Mouse (Mus musculus) retina, postnatal 1 day (tissue): ENCODE data around the gene Neurl2.

Source experiments
- DNase-seq: peaks from one replicate; pipeline ENCODE4 v3.0.0-alpha.2; 2012

Gene Neurl2

GRCm38 (mm10) chr2:164815348-164815747, 17.9 kb downstream of the Neurl2 start:
- no peak for DNase-seq

GRCm38 (mm10) chr2:164813557-164813956, 19.7 kb downstream of the Neurl2 start:
- no peak for DNase-seq

- no peak for DNase-seq
Observed at GRCm38 (mm10) chr2:164806614-164807013, 26.6 kb downstream of the Neurl2 start.

GRCm38 (mm10) chr2:164805332-164805718, 27.9 kb downstream of the Neurl2 start:
- DNase-seq: no peak

- peak; percentile 100 for DNase-seq
Observed at GRCm38 (mm10) chr2:164804533-164805331, 28.5 kb downstream of the Neurl2 start, which contains the start of the genes Acot8 and Zswim3. Gene Acot8 (minus strand): TSS chr2:164804882. Gene Zswim3 (plus strand): TSS chr2:164805098.

GRCm38 (mm10) chr2:164803921-164804313, 29.3 kb downstream of the Neurl2 start:
- no peak for DNase-seq

GRCm38 (mm10) chr2:164803201-164803920, 29.9 kb downstream of the Neurl2 start:
- no peak for DNase-seq

- no peak for DNase-seq
Observed at GRCm38 (mm10) chr2:164800252-164801004, 32.8 kb downstream of the Neurl2 start.

GRCm38 (mm10) chr2:164798554-164798953, 34.7 kb downstream of the Neurl2 start:
- DNase-seq: peak; percentile 35

- no peak for DNase-seq
Observed at GRCm38 (mm10) chr2:164795868-164796267, 37.4 kb downstream of the Neurl2 start.

- DNase-seq: peak; percentile 93
Observed at GRCm38 (mm10) chr2:164794293-164794692, 39.0 kb downstream of the Neurl2 start.

GRCm38 (mm10) chr2:164793772-164794171, 39.5 kb downstream of the Neurl2 start:
- peak; percentile 40 for DNase-seq

- peak; percentile 74 for DNase-seq
Observed at GRCm38 (mm10) chr2:164793236-164793635, 40.0 kb downstream of the Neurl2 start.

GRCm38 (mm10) chr2:164792400-164793190, 40.7 kb downstream of the Neurl2 start:
- no peak for DNase-seq

- no peak for DNase-seq
Observed at GRCm38 (mm10) chr2:164791841-164792261, 41.4 kb downstream of the Neurl2 start.

- no peak for DNase-seq
Observed at GRCm38 (mm10) chr2:164790451-164790850, 42.8 kb downstream of the Neurl2 start.

GRCm38 (mm10) chr2:164788411-164788810, 44.8 kb downstream of the Neurl2 start:
- DNase-seq: no peak

GRCm38 (mm10) chr2:164787779-164788178, 45.5 kb downstream of the Neurl2 start:
- DNase-seq: peak; percentile 41

GRCm38 (mm10) chr2:164787032-164787431, 46.2 kb downstream of the Neurl2 start:
- no peak for DNase-seq

GRCm38 (mm10) chr2:164786388-164786885, 46.8 kb downstream of the Neurl2 start:
- peak; percentile 51 for DNase-seq

GRCm38 (mm10) chr2:164785481-164786387, 47.5 kb downstream of the Neurl2 start, which contains the start of gene Snx21:
Gene Snx21 (plus strand): TSS chr2:164785823.
- peak; percentile 93 for DNase-seq
